Mouse (Mus musculus) ES-Bruce4 (cell line): ENCODE measurements at regions not wholly inside any gene's neighbourhood (a gene's known extent, or its start where the extent isn't known, plus 50 kb on each side); places are given as distances from the start of the nearest gene placed in this dataset.

Experiments used
- H3K27ac ChIP-seq: 2 replicates; pipeline ENCODE4 v1.5.1; 2012; ENCODE audit warnings: low read length, inconsistent platforms; ENCODE audit not compliant: insufficient read depth
- H3K27me3 ChIP-seq: 2 replicates; pipeline ENCODE4 v1.6.1; 2012; ENCODE audit warnings: mild to moderate bottlenecking, low read length, inconsistent platforms; ENCODE audit not compliant: control insufficient read depth, poor library complexity, insufficient read depth, severe bottlenecking
- H3K36me3 ChIP-seq: 2 replicates; pipeline ENCODE4 v1.6.1; 2012; ENCODE audit warnings: inconsistent platforms, mild to moderate bottlenecking, low read length, moderate library complexity; ENCODE audit not compliant: control insufficient read depth, poor library complexity, insufficient read depth, severe bottlenecking
- H3K4me1 ChIP-seq: one replicate; pipeline ENCODE4 v1.8.1; 2011; ENCODE audit warnings: low read length; ENCODE audit not compliant: control insufficient read depth, insufficient read depth
- H3K4me3 ChIP-seq: 2 replicates; pipeline ENCODE4 v1.5.1; 2011; ENCODE audit warnings: low read depth, mild to moderate bottlenecking, low read length
- H3K9ac ChIP-seq: 2 replicates; pipeline ENCODE4 v1.6.1; 2012; ENCODE audit warnings: low read depth, mild to moderate bottlenecking, inconsistent platforms; ENCODE audit not compliant: poor library complexity, severe bottlenecking
- H3K9me3 ChIP-seq: replicated peaks from 2 replicates; pipeline ENCODE4 v1.6.1; 2012; ENCODE audit warnings: mild to moderate bottlenecking, low read length, inconsistent platforms; ENCODE audit not compliant: control insufficient read depth, poor library complexity, insufficient read depth, severe bottlenecking
- CTCF ChIP-seq: IDR thresholded peaks from one replicate; pipeline ENCODE4 v1.8.1; 2011; ENCODE audit warnings: low read depth, low read length
- EP300 ChIP-seq: IDR thresholded peaks from 2 replicates; pipeline ENCODE4 v1.6.1; 2011; ENCODE audit warnings: low read depth, low read length; ENCODE audit not compliant: insufficient read depth
- POLR2A ChIP-seq: IDR thresholded peaks from one replicate; pipeline ENCODE4 v1.8.1; 2011; ENCODE audit warnings: low read length; ENCODE audit not compliant: insufficient read depth

GRCm38 (mm10) chr2:50915149-50915548 is 233.8 kb downstream of the Rnd3 start:
- TF ChIP-seq EP300 (no peak), POLR2A (no peak), CTCF (no peak)
- no peak overlapping the region for H3K4me3 ChIP-seq

DNA sequence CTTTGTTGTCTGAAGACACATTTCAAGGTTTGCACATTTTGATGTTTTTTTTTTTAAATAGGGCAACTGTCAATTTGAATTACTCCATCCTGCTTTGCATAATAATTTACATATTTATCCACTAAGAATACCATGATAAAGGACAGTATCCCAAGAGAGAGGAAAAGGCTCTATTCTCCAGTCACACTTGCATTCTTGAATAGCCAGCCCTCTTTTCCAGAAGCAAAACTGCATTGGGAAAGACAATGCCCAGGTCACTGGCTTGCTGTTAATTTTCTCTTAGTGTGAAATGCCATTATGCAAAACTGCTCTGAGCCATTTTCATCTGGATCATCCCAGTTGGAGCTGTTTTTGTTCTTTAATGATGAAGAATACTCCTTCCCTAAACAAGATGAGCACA is 234.7 kb downstream of the Rnd3 start:
- no peaks in the 10 kb centered on the region for H3K4me1 ChIP-seq
- no peak overlapping the region for H3K4me3 ChIP-seq
- no peak overlapping the region for H3K9ac ChIP-seq
- H3K9me3 ChIP-seq, result no peaks in the 10 kb centered on the region
- peaks cover 1% of the 10 kb centered on the region for H3K27me3 ChIP-seq
- H3K36me3 ChIP-seq, result no peaks in the 10 kb centered on the region
- H3K27ac ChIP-seq, result no peak overlapping the region
- TF ChIP-seq POLR2A, result no peak
- no peak for TF ChIP-seq CTCF
- TF ChIP-seq EP300, result no peak

More at GRCm38 (mm10) chr2:50915149-50915548, 233.8 kb downstream of the Rnd3 start:
- Histone ChIP-seq H3K27ac (no peak overlapping the region), H3K9me3 (no peaks in the 10 kb centered on the region), H3K9ac (no peak overlapping the region), H3K36me3 (no peaks in the 10 kb centered on the region), H3K4me1 (no peaks in the 10 kb centered on the region), H3K27me3 (peaks cover 1% of the 10 kb centered on the region)

DNA sequence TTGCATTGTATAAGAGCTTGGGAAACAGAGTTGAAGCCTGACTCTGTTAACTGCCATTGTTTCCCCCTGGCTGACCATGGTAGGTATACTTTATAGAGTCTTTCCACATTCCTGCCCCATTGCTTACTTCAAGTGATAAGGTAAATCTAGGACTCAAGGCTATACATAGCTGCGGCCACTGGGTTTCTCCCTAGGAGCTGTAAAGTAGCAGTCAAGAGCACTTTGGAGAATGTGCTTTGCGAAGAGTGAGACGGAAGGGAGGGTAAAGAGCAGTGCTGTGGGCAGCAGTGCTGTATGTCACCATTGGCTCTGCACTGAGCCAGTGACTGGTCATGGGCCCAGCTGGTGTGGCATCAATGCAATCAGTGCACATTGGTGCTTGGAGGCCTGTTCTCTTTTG is 240.1 kb downstream of the Rnd3 start:
- Histone ChIP-seq H3K9ac (no peak overlapping the region), H3K27me3 (no peaks in the 10 kb centered on the region; the same call in 1 of the 2 replicates), H3K4me3 (no peak overlapping the region), H3K36me3 (no peaks in the 10 kb centered on the region), H3K4me1 (no peaks in the 10 kb centered on the region), H3K27ac (no peak overlapping the region), H3K9me3 (no peaks in the 10 kb centered on the region)
- TF ChIP-seq POLR2A, result no peak
- TF ChIP-seq CTCF, result no peak
- no peak for TF ChIP-seq EP300

DNA sequence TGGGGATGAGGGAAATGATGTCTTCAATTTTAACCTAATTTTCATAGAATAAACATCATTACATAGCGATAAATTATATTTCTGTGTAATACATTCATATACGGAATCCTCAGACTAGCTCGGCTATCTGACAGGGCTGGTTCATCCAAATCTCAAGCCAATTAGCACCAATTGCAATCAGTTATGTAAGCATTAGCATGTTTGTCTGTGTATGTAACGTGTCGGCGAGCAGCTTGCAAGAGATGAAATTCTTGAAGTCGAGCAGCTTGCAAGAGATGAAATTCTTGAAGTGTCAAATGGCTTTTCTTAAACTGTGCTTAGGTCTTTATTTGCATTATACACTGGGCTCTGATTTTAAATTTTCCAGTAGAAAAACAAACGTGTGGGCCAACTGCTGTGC is 246.2 kb downstream of the Rnd3 start:
- no peaks in the 10 kb centered on the region for H3K36me3 ChIP-seq
- H3K4me3 ChIP-seq, result no peak overlapping the region
- TF ChIP-seq CTCF, result no peak
- no peak for TF ChIP-seq EP300
- TF ChIP-seq POLR2A, result no peak
- H3K27ac ChIP-seq, result no peak overlapping the region
- no peak overlapping the region for H3K9ac ChIP-seq
- H3K27me3 ChIP-seq, result no peaks in the 10 kb centered on the region
- no peaks in the 10 kb centered on the region for H3K9me3 ChIP-seq
- peaks cover 1% of the 10 kb centered on the region for H3K4me1 ChIP-seq

GRCm38 (mm10) chr2:50902220-50902619 is 246.7 kb downstream of the Rnd3 start:
- H3K9me3 ChIP-seq, result no peaks in the 10 kb centered on the region
- no peaks in the 10 kb centered on the region for H3K36me3 ChIP-seq
- H3K9ac ChIP-seq, result no peak overlapping the region
- H3K27me3 ChIP-seq, result no peaks in the 10 kb centered on the region
- H3K4me3 ChIP-seq, result no peak overlapping the region
- TF ChIP-seq CTCF (no peak), POLR2A (no peak), EP300 (no peak)
- H3K4me1 ChIP-seq, result peaks cover 1% of the 10 kb centered on the region
- no peak overlapping the region for H3K27ac ChIP-seq

- Histone ChIP-seq H3K4me1 (no peaks in the 10 kb centered on the region), H3K9me3 (no peaks in the 10 kb centered on the region), H3K27ac (no peak overlapping the region), H3K36me3 (no peaks in the 10 kb centered on the region), H3K9ac (no peak overlapping the region), H3K27me3 (no peaks in the 10 kb centered on the region), H3K4me3 (no peak overlapping the region)
- no peak for TF ChIP-seq EP300
- TF ChIP-seq CTCF, result no peak
- no peak for TF ChIP-seq POLR2A
Observed at GRCm38 (mm10) chr2:50888992-50889391, 259.9 kb downstream of the Rnd3 start.
